Mouse (Mus musculus) embryonic fibroblast, embryonic 13.5 days (primary cell): ENCODE data around the gene Prg3.

Experiments
- CTCF ChIP-seq: IDR thresholded peaks from 2 replicates; pipeline ENCODE4 v1.5.1; 2011; ENCODE audit warnings: mild to moderate bottlenecking, control low read depth, low read length, moderate library complexity, borderline replicate concordance; ENCODE audit not compliant: insufficient read depth
- POLR2A ChIP-seq: IDR thresholded peaks from 2 replicates; pipeline ENCODE4 v1.6.1; 2011; ENCODE audit warnings: low read depth, mild to moderate bottlenecking, control low read depth, low read length, moderate library complexity

DNA sequence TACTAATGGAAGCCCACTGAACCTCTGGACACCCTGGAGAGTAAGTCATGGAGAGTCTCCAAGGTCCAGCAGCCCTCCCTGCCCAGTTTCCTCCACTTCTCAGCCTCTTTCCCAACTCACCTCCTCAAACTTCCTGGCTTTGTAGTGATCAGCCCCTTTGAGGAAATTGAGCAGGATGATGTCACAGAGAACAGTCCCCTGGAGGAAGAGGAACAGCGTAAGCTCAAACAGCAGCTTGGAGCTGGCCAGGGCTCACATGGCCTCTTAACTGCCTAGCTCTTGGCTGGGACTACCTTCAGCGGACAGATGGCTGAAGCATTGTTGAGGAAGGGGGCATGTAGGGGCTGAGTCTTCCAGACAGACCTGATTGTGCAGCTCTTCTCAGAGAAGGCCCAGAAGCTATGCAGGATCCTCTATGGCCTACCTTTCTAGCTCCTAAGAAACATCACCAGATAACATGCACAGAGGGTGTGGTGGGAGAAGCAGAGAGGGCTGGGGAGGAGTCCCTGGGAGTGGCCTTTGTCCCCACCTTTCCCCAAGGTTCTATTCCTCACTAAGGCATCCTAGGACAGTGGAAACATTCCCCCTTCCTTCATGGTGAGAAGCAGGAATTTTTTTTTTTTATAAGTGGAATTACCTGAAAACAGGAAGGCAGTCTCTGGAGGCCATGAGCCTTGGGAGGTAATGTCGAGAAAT lies 11.6 kb downstream of the Prg3 start:
- TF ChIP-seq CTCF, result no peak
- no peak for TF ChIP-seq POLR2A
